Mouse (Mus musculus): ENCODE results near the gene Thrap3. TPM values are rescaled to one million over a fixed set of nuclear protein-coding genes. Genes with fewer than 3 reads are reported as not detected.

Thrap3 gene
- total and polyA plus RNA-seq, 2 experiments = 29.1 to 74.3 TPM

DNA sequence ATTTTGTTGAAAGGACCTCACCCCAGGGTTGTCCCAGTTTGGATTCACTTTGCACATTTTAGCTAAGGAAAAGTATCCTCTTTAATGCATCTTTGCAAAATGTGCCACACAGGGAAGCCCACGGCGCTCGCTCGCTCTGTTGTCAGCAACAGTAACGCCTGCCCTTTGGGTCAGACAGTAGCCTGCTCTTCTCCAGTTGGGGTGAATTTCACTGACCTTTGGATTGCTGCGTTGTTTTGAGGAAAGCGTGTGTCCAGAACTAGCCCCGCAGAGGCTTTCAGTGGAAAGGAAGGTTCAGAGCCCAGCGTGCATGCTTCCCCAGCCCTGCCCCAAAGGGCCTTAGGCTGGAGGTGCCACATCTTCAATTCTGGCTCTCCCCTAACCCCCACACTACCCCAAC is 87.1 kb downstream of the Thrap3 start:
- TF ChIP-seq POLR2A (IDR thresholded peaks at IDR 0.05; ENCODE audit: extremely low read depth, insufficient read depth, low read length) (no peak), CTCF (IDR thresholded peaks at IDR 0.05; ENCODE audit: low read depth, low read length) (no peak)
- Histone ChIP-seq H3K9ac (ENCODE audit: low read depth, low read length) (peak overlapping the region; percentile 6; the same call in 1 of the 2 replicates), H3K27ac (replicated peaks; ENCODE audit: insufficient read depth, low read depth, low read length) (peak overlapping the region; percentile 81), H3K4me3 (ENCODE audit: insufficient read depth, low read depth, low read length) (no peak overlapping the region), H3K27me3 (ENCODE audit: control insufficient read depth, insufficient read depth, low read length) (no peaks in the 10 kb centered on the region), H3K36me3 (ENCODE audit: control insufficient read depth, insufficient read depth, low read length) (0 out of 2 replicates have a peak, but pooled peaks cover 1% of the 10 kb centered on the region), H3K4me1 (ENCODE audit: control insufficient read depth, insufficient read depth, low read length) (peaks cover 45% of the 10 kb centered on the region), H3K79me2 (ENCODE audit: control insufficient read depth, insufficient read depth, low read length) (peaks cover 45% of the 10 kb centered on the region; the same call in 1 of the 2 replicates)
- peak; percentile 78 for DNase-seq (ENCODE audit: extremely low read depth, low read depth, low spot score)
- 19% methylated on average over 9 of the region's 9 CpGs for whole genome bisulfite sequencing

Other genes starting within 250 kb of the Thrap3 start
- gene Csf3r, start 178.2 kb downstream of the Thrap3 start, total RNA-seq (2014; rRNA removed) = 0.37 and 0.94 TPM in 2 replicates
- gene Csf3r, start 178.2 kb downstream of the Thrap3 start, polyA plus RNA-seq (2012; rRNA removed) = 1.4 and 2.9 TPM in 2 replicates
- gene Mrps15, start 155.8 kb downstream of the Thrap3 start, total RNA-seq (2014; rRNA removed) = 31.0 and 31.8 TPM in 2 replicates
- gene Mrps15, start 155.8 kb downstream of the Thrap3 start, polyA plus RNA-seq (2012; rRNA removed) = 31.0 and 35.7 TPM in 2 replicates
- 0.37 and 0.74 TPM in 2 replicates for gene Oscp1, start 144.2 kb downstream of the Thrap3 start, total RNA-seq (2014; rRNA removed)
- gene Oscp1, start 144.2 kb downstream of the Thrap3 start, polyA plus RNA-seq (2012; rRNA removed) = 0.20 TPM in 1 of 2 replicates, not detected in the other
- 20.0 and 30.0 TPM in 2 replicates for gene Lsm10, start 106.1 kb downstream of the Thrap3 start, total RNA-seq (2014; rRNA removed)
- 28.4 TPM in 2 replicates for gene Lsm10, start 106.1 kb downstream of the Thrap3 start, polyA plus RNA-seq (2012; rRNA removed)
- gene Stk40, start 98.8 kb downstream of the Thrap3 start, total RNA-seq (2014; rRNA removed) = 6.5 and 10.8 TPM in 2 replicates
- gene Stk40, start 98.8 kb downstream of the Thrap3 start, polyA plus RNA-seq (2012; rRNA removed) = 22.5 and 22.9 TPM in 2 replicates
- 8.0 and 9.5 TPM in 2 replicates for gene Eva1b, start 55.0 kb downstream of the Thrap3 start, total RNA-seq (2014; rRNA removed)
- gene Eva1b, start 55.0 kb downstream of the Thrap3 start, polyA plus RNA-seq (2012; rRNA removed) = 15.8 and 18.1 TPM in 2 replicates
- gene Sh3d21, start 39.3 kb downstream of the Thrap3 start, total RNA-seq (2014; rRNA removed) = 0.54 and 0.65 TPM in 2 replicates
- 0.26 and 0.55 TPM in 2 replicates for gene Sh3d21, start 39.3 kb downstream of the Thrap3 start, polyA plus RNA-seq (2012; rRNA removed)
- gene Map7d1, start 53.6 kb upstream of the Thrap3 start, total RNA-seq (2014; rRNA removed) = 7.5 and 8.2 TPM in 2 replicates
- gene Map7d1, start 53.6 kb upstream of the Thrap3 start, polyA plus RNA-seq (2012; rRNA removed) = 18.5 and 19.1 TPM in 2 replicates
- 38.2 and 45.8 TPM in 2 replicates for gene Trappc3, start 59.6 kb upstream of the Thrap3 start, total RNA-seq (2014; rRNA removed)
- 24.1 and 30.6 TPM in 2 replicates for gene Trappc3, start 59.6 kb upstream of the Thrap3 start, polyA plus RNA-seq (2012; rRNA removed)
- gene Col8a2, start 84.0 kb upstream of the Thrap3 start, total RNA-seq (2014; rRNA removed) = 0.07 and 0.09 TPM in 2 replicates
- gene Col8a2, start 84.0 kb upstream of the Thrap3 start, polyA plus RNA-seq (2012; rRNA removed) = 0.10 and 0.17 TPM in 2 replicates
- gene Adprhl2, start 118.9 kb upstream of the Thrap3 start, total RNA-seq (2014; rRNA removed) = 12.1 and 13.2 TPM in 2 replicates
- gene Adprhl2, start 118.9 kb upstream of the Thrap3 start, polyA plus RNA-seq (2012; rRNA removed) = 24.4 and 27.6 TPM in 2 replicates
- 0.20 and 0.37 TPM in 2 replicates for gene Tekt2, start 122.9 kb upstream of the Thrap3 start, total RNA-seq (2014; rRNA removed)
- gene Tekt2, start 122.9 kb upstream of the Thrap3 start, polyA plus RNA-seq (2012; rRNA removed) = 0.20 and 0.43 TPM in 2 replicates
- gene Ago3, start 226.8 kb upstream of the Thrap3 start, total RNA-seq (2014; rRNA removed) = 8.6 and 14.3 TPM in 2 replicates
- 4.9 and 5.1 TPM in 2 replicates for gene Ago3, start 226.8 kb upstream of the Thrap3 start, polyA plus RNA-seq (2012; rRNA removed)